Mouse (Mus musculus): ENCODE data around the gene Aars2.

Aars2 gene

DNA sequence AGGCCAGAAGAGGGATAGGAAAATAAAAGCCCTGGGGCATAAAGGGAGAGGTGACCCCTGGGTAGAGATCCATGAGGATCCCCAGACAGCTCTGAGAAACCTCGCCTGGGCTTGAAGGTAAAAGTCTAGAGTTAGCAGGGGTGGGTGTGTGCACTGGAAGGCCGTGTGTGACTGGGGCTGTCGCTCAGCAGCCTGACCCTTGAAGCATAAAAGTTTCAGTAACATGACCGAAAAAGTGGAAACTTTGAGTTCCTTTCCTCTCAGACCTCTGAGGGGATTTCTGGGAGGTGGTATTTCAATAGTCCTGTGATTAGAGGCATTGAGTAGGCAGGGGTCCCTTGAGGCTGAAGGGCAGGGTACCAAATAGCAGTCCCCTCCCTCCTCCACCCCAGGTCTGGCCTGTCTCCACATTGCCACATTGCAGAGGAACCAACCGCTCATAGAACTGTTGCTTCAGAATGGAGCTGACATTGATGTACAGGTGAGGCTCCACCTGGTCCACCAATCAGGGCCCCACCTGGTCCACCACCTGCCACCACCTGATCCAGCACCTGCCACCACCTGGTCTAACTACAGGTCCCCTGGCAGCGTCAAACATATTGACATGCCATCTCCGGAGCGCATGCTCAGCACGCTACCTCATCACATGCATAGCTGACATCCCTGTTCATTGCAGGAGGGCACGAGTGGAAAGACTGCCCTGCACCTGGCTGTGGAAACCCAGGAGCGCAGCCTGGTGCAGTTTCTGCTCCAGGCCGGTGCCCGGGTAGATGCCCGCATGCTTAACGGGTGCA is 53.3 kb downstream of the Aars2 start:
- DNase-seq (ENCODE audit: low spot score): no peak

- DNase-seq (ENCODE audit: low spot score): no peak
Observed at GRCm38 (mm10) chr17:45563216-45563615, 56.6 kb downstream of the Aars2 start.

DNA sequence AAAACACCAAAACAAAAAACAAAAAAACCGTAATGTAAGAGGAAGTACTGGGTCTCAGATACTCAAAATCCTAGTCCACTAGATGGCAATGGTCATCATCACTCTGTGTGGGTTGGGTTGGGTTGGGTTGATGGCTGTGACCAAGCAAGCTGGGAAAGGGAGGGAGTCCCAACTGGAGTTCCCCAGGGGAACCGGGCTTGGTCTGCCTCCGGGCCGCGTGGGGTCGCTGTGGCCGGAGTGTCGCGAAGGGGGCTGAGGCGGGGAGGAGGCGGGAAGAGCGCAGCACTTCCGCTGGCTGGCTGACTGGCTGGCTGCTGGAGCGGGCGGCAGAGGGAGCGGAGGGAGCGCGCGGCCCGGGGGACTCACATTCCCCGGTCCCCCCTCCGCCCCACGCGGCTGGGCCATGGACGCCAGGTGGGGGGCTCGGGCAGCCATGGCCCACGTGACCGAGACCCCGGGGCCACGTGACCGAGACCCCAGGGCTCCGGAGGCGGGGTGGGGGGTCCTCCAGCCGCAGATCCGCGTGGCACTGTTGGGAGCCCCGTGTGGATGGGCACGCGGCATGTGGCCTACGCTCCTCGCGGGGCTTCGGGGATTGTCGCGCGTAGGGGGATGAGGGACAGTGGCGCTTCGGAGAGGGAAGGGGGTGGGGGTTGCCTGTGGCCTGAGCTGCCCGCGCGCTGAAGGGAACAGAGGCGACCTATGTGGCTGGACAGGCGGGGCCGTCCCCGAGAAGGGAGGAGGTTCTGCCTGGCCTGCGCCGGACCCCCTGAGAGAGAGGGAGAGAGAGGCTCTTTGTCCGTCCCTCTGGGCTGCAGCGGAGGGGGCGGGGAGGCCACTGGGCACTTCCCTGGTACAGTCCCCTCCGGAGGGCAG is 57.3 kb downstream of the Aars2 start, which contains the start of gene Slc35b2:
Gene Slc35b2 (plus strand): TSS at position 220 of the 876 bp plus-strand sequence.
- DNase-seq (ENCODE audit: low spot score): no peak

- DNase-seq (ENCODE audit: low spot score): no peak
Observed at GRCm38 (mm10) chr17:45564531-45565084, 58.0 kb downstream of the Aars2 start.

DNA sequence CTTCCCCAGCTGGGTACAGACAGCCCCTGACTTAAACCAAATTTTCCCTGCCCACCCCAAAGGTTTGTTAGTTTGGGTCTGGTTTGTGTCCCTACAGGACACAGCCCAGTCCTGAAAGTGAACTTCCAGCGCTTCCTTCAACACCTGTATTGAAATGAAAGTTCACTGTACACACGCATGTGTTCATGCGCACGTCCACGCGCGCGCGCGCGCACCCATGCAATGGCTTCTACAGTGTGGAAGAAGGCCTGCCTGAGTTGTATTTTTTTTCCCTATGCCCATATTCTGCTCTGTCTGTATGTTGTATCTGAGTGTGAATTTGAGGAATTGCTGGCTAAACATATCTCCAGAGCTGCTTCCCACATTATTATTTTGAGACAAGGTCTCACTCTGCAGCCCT is 58.5 kb downstream of the Aars2 start:
- DNase-seq (ENCODE audit: low spot score): no peak

- DNase-seq (ENCODE audit: low spot score): no peak
Observed at GRCm38 (mm10) chr17:45566031-45566359, 59.4 kb downstream of the Aars2 start.

DNA sequence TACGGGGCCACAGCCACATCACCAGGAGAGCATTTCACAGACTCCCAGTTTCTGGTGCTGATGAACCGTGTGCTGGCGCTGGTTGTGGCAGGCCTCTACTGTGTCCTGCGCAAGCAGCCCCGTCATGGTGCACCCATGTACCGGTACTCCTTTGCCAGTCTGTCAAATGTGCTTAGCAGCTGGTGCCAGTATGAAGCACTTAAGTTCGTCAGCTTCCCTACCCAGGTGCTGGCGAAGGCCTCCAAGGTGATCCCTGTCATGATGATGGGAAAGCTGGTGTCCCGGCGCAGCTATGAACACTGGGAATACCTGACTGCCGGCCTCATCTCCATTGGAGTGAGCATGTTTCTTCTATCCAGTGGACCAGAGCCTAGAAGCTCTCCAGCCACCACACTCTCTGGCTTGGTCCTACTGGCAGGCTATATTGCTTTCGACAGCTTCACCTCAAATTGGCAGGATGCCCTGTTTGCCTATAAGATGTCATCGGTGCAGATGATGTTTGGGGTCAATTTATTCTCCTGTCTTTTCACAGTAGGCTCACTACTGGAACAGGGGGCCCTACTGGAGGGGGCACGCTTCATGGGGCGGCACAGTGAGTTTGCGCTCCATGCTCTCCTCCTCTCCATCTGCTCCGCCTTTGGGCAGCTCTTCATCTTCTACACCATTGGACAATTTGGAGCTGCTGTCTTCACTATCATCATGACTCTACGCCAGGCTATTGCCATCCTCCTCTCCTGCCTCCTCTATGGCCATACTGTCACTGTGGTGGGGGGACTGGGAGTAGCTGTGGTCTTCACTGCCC is 59.9 kb downstream of the Aars2 start:
- DNase-seq (ENCODE audit: low spot score): no peak

DNA sequence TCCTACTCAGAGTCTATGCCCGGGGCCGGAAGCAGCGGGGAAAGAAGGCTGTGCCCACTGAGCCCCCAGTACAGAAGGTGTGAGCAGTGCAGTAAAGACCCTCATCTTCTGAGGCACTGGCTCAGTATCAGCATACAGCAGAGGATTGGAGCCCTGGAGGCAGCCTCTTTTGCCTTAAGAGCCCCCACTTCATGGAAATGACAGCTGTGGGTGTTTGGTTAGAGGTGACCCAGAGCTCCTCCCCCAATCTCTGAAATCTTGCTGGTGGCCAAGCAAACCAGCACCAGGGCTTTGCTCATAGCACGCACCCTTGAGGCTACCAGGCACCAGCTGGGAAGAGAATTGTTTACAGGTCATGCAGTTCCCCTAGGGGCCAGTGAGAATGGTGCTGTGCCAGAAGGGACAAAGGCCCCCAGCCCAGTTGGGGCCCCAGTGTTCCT is 60.5 kb downstream of the Aars2 start:
- no peak for DNase-seq (ENCODE audit: low spot score)

DNA sequence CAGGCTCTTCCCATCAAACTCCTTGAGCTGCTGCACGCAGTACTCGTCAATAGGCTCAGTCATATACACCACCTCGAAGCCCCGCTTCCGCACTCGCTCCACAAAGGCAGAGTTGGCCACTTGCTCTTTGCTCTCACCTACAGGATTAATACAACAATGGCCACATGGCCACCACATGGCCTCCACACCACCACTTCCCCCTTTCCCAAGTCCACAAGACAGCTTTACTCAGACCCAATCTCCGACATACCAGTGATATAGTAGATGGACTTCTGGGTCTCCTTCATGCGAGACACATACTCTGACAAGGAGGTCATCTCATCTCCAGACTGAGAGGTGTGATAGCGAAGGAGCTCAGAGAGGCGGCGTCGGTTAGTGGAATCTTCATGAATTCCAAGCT is 62.3 kb downstream of the Aars2 start:
- no peak for DNase-seq (ENCODE audit: low spot score)

DNA sequence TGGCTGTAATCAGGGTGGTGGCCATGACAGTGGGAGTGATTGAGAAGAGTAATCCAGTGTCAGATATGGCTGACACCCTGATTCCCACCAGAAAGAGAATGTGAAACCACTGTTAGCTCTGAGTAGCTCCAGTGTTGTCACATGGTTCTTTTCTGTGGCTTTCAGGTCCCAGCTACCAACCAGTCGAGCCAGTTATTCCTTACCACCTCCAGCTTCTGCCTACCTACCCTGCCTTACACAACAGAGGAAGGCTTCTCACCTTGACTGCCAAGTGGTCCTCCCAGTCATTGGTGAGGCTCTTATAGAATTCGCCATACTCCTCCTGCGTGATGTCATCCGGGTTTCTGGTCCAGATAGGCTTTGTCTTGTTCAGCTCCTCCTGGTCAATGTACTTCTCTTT is 63.4 kb downstream of the Aars2 start:
- DNase-seq (ENCODE audit: low spot score): no peak
